Mouse (Mus musculus) gastrocnemius, adult 18-20 months (tissue): ENCODE data around the gene Fastk. TPM values are rescaled to one million over a fixed set of nuclear protein-coding genes. Genes with fewer than 3 reads are reported as not detected.

Experiments used
- DNase-seq: peaks from one replicate; pipeline ENCODE4 v3.0.0; 2021; ENCODE audit warnings: low spot score
- total RNA-seq, 2 experiments: library from RNA; stranded (reverse); gene quantifications; 2 replicates each; pipeline ENCODE4 v1.2.3; 2021

The Fastk gene
- total RNA-seq, 2 experiments from 2014 or later: 183 to 194 TPM

- no peak for DNase-seq
These were observed 52.4 kb downstream of the Fastk start for GRCm38 (mm10) chr5:24392724-24393123.

- no peak for DNase-seq
These were observed 53.2 kb downstream of the Fastk start, which contains the start of gene Atg9b for GRCm38 (mm10) chr5:24391864-24392263. Atg9b (minus strand) TSS chr5:24392143.

GRCm38 (mm10) chr5:24389658-24390020 lies 55.4 kb downstream of the Fastk start:
- DNase-seq: no peak

GRCm38 (mm10) chr5:24389011-24389657 lies 56.0 kb downstream of the Fastk start:
- DNase-seq: no peak

Other genes starting within 250 kb of the Fastk start
- 1 to 10 TPM; 1.1 to 1.5 TPM for gene Kcnh2, start 93.7 kb downstream of the Fastk start, total RNA-seq
- 1 to 10 TPM; 4.3 to 8.1 TPM for gene Nos3, start 80.5 kb downstream of the Fastk start, total RNA-seq
- under 1 TPM; 0.16 to 0.19 TPM for gene Atg9b, start 53.1 kb downstream of the Fastk start, total RNA-seq
- gene Abcb8, start 51.6 kb downstream of the Fastk start, total RNA-seq: 10 to 100 TPM; 30.4 to 40.3 TPM
- under 1 TPM; 0.32 to 0.38 TPM for gene Asic3, start 31.9 kb downstream of the Fastk start, total RNA-seq
- gene Cdk5, start 21.8 kb downstream of the Fastk start, total RNA-seq: 10 to 100 TPM; 10.5 to 11.2 TPM
- gene Slc4a2, start 21.4 kb downstream of the Fastk start, total RNA-seq: 10 to 100 TPM; 13.9 to 14.3 TPM
- gene Tmub1, start 2.6 kb upstream of the Fastk start, total RNA-seq: 10 to 100 TPM; 17.7 to 23.3 TPM
- gene Agap3, start 6.9 kb upstream of the Fastk start, total RNA-seq: 10 to 100 TPM; 74.3 to 84.7 TPM
- not detected for gene Gbx1, start 81.9 kb upstream of the Fastk start, total RNA-seq
- 100 to 1,000 TPM; 101 to 107 TPM for gene Asb10, start 95.7 kb upstream of the Fastk start, total RNA-seq
- gene 4931409K22Rik, start 111.5 kb upstream of the Fastk start, total RNA-seq: not detected
- 100 to 1,000 TPM; 108 to 112 TPM for gene Abcf2, start 132.2 kb upstream of the Fastk start, total RNA-seq
- gene Chpf2, start 141.5 kb upstream of the Fastk start, total RNA-seq: 10 to 100 TPM in 1 of 2 experiments, 1 to 10 TPM in 1; 8.9 to 10.3 TPM
- 100 to 1,000 TPM; 199 to 207 TPM for gene Smarcd3, start 179.1 kb upstream of the Fastk start, total RNA-seq
- 10 to 100 TPM; 31.1 to 33.2 TPM for gene Nub1, start 240.2 kb upstream of the Fastk start, total RNA-seq